Mouse (Mus musculus) stomach, embryonic 15.5 days (tissue): ENCODE results near the gene Piwil4. TPM values are rescaled to one million over a fixed set of nuclear protein-coding genes. Genes with fewer than 3 reads are reported as not detected.
A peak's percentile ranks its signal among the peaks of the same experiment; 100 is the strongest.

Experiments used
- ATAC-seq: fragments of 200-750 bp; cut with Nextera tagmentation; 2 replicates; pipeline ENCODE4 v1.8.0; 2017; ENCODE audit warnings: low read depth, moderate number of reproducible peaks, moderate TSS enrichment; ENCODE audit not compliant: insufficient read depth, low FRiP score
- H3K27ac ChIP-seq: fragments of 300-500 bp; sonication (generic); 2 replicates; pipeline ENCODE4 v1.5.1; 2015; ENCODE audit warnings: mild to moderate bottlenecking, inconsistent platforms
- H3K27me3 ChIP-seq: fragments of 300-500 bp; sonication (generic); replicated peaks from 2 replicates; pipeline ENCODE4 v1.6.1; 2015; ENCODE audit warnings: inconsistent platforms
- H3K36me3 ChIP-seq: fragments of 300-500 bp; sonication (generic); 2 replicates; pipeline ENCODE4 v1.6.1; 2015; ENCODE audit warnings: inconsistent platforms
- H3K4me1 ChIP-seq: fragments of 300-500 bp; sonication (generic); 2 replicates; pipeline ENCODE4 v1.6.1; 2015; ENCODE audit warnings: inconsistent platforms
- H3K4me2 ChIP-seq: fragments of 300-500 bp; sonication (generic); 2 replicates; pipeline ENCODE4 v1.6.1; 2015; ENCODE audit warnings: mild to moderate bottlenecking, inconsistent platforms
- H3K4me3 ChIP-seq: fragments of 300-500 bp; sonication (generic); replicated peaks from 2 replicates; pipeline ENCODE4 v1.5.1; 2015; ENCODE audit warnings: inconsistent platforms
- H3K9ac ChIP-seq: fragments of 300-500 bp; sonication (generic); 2 replicates; pipeline ENCODE4 v1.6.1; 2015; ENCODE audit warnings: inconsistent platforms
- H3K9me3 ChIP-seq: fragments of 300-500 bp; sonication (generic); 2 replicates; pipeline ENCODE4 v1.6.1; 2016; ENCODE audit warnings: inconsistent platforms
- WGBS: fragments of 180-500 bp; shearing (Covaris S2); methylation state at CpG from one replicate; pipeline ENCODE4 v1.1.7; 2015; 5-methylcytosine and 5-hydroxymethylcytosine counted together
- polyA plus RNA-seq: library from polyadenylated mRNA; unstranded; fragments of >200 nt; fragmentation: Nextera tagmentation; extraction: Ambion mirVana; gene quantifications from 2 replicates; pipeline ENCODE4 v1.2.1, GENCODE M21; 2015

Piwil4 gene
- polyA plus RNA-seq, result 0.10 and 0.14 TPM in 2 replicates

DNA sequence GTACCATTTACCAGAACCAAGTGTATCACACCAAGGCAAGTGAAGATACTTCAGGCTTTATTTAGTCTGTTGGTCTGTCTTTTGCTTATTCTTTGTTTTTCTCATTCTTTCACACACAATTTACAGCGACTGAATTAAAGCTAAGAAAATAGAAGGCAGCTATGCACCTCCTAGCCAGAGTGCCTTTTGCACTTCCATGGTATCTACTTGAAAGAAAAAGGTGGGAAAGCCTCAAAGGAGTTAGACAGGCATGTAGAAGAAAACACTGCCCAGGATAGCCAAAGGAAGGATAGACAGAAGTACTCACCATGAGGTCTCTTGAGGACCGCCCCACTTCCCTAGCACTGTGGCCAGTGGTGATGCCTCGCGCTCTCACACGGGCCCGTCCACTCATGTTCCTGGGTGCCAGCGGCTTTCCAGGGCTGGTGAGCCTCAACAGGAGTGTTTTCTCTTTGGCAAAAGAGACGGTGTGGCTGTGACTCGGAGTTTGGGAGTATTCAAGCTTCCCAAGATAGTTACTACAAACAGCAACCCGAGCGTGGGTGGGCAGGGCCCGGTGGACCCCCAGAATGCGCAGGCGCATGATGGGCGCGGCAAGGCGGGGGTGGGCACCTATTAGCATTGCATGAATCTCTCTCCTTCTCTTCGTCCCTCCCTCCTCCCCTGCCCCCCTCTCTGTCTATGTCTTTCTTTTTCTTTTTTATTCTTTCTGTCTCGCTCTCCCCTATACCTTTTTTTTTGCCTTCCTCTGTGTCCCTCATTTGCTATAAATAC is at the start of gene Piwil4:
Piwil4 (minus strand) TSS at position 583 of the 774 bp plus-strand sequence.
- H3K4me3 ChIP-seq, result no peak within 1 kb of the TSS
- no peak within 1 kb of the TSS for H3K9ac ChIP-seq
- H3K36me3 ChIP-seq, result no peaks in the 10 kb centered on the region
- H3K9me3 ChIP-seq, result no peaks in the 10 kb centered on the region
- no peaks in the 10 kb centered on the region for H3K27me3 ChIP-seq
- no peak for ATAC-seq
- no peak within 1 kb of the TSS for H3K27ac ChIP-seq
- no peak within 1 kb of the TSS for H3K4me2 ChIP-seq
- WGBS, result 68% methylated on average over 18 of the region's 19 CpGs
- no peaks in the 10 kb centered on the region for H3K4me1 ChIP-seq

- WGBS, result 86% methylated on average over 6 of the region's 6 CpGs
- Histone ChIP-seq H3K9me3 (no peaks in the 10 kb centered on the region), H3K36me3 (peaks cover 15% of the 10 kb centered on the region), H3K27me3 (no peaks in the 10 kb centered on the region), H3K4me1 (no peaks in the 10 kb centered on the region), H3K9ac (no peak overlapping the region), H3K4me2 (no peak overlapping the region), H3K27ac (no peak overlapping the region), H3K4me3 (no peak overlapping the region)
- no peak for ATAC-seq
These were observed 46.8 kb upstream of the Piwil4 start for GRCm38 (mm10) chr9:14787356-14787755.

GRCm38 (mm10) chr9:14784039-14785002 is 43.8 kb upstream of the Piwil4 start, which contains the start of the genes Mre11a and Ankrd49:
Mre11a (plus strand) TSS chr9:14784654.
Ankrd49 (minus strand) TSS chr9:14784856.
- Histone ChIP-seq H3K9ac (peak within 1 kb of the TSS; percentile 91), H3K4me2 (peak within 1 kb of the TSS; percentile 76), H3K27me3 (no peaks in the 10 kb centered on the region), H3K9me3 (no peaks in the 10 kb centered on the region), H3K4me3 (peak within 1 kb of the TSS; percentile 63), H3K27ac (peak within 1 kb of the TSS; percentile 92), H3K4me1 (no peaks in the 10 kb centered on the region), H3K36me3 (peaks cover 19% of the 10 kb centered on the region)
- WGBS, result under 1% methylated on average over 62 of the region's 62 CpGs
- ATAC-seq, result peak; percentile 99

GRCm38 (mm10) chr9:14778341-14778740 is 37.8 kb upstream of the Piwil4 start:
- WGBS, result 38% methylated on average over 13 of the region's 13 CpGs
- Histone ChIP-seq H3K4me1 (no peaks in the 10 kb centered on the region), H3K36me3 (peaks cover 13% of the 10 kb centered on the region; the same call in 1 of the 2 replicates), H3K4me2 (no peak overlapping the region), H3K27ac (no peak overlapping the region), H3K4me3 (no peak overlapping the region), H3K9ac (no peak overlapping the region), H3K9me3 (no peaks in the 10 kb centered on the region), H3K27me3 (no peaks in the 10 kb centered on the region)
- no peak for ATAC-seq

DNA sequence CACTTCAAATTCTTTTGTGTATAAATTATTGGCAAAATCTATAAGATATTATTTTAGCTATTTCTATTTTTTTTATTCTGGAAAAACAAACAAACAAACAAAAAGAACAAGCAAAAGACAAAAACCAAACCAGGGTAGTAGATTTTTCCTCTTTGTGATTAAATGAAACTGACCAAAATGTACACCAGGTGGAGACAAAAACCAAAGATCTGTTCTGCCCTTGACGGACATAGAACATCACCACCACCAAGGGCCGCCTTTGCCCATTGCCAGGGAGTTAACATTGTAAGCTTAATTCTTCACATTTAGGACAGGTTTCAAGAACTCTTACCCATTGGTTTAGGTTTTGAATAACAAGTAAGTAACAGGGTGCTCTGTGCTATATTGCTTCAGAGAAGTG is 33.3 kb upstream of the Piwil4 start:
- Histone ChIP-seq H3K4me1 (no peaks in the 10 kb centered on the region), H3K9me3 (no peaks in the 10 kb centered on the region), H3K36me3 (no peaks in the 10 kb centered on the region), H3K27ac (no peak overlapping the region), H3K4me2 (no peak overlapping the region), H3K27me3 (0 out of 2 replicates have a peak, but pooled peaks cover 12% of the 10 kb centered on the region), H3K9ac (no peak overlapping the region), H3K4me3 (no peak overlapping the region)
- WGBS, result 47% methylated on average over 2 of the region's 2 CpGs
- no peak for ATAC-seq

DNA sequence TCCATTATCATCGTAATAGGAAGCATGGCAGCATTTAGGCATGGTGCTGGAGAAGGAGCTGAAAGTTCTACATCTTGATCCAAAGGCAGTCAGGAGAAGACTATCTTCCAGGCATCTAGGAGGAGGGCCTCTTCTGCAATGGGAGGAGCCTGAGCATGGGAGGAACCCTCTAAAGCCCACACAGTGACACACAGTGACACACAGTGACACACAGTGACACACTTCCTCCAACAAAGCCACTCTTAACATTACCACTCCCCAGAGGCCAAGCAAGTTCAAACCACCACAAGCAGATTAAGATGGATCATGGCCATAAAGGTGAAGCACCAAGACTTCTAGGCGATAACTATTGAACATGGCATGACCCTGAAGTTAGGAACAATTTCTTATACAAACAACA is 31.5 kb upstream of the Piwil4 start:
- WGBS, result 81% methylated on average over 2 of the region's 2 CpGs

DNA sequence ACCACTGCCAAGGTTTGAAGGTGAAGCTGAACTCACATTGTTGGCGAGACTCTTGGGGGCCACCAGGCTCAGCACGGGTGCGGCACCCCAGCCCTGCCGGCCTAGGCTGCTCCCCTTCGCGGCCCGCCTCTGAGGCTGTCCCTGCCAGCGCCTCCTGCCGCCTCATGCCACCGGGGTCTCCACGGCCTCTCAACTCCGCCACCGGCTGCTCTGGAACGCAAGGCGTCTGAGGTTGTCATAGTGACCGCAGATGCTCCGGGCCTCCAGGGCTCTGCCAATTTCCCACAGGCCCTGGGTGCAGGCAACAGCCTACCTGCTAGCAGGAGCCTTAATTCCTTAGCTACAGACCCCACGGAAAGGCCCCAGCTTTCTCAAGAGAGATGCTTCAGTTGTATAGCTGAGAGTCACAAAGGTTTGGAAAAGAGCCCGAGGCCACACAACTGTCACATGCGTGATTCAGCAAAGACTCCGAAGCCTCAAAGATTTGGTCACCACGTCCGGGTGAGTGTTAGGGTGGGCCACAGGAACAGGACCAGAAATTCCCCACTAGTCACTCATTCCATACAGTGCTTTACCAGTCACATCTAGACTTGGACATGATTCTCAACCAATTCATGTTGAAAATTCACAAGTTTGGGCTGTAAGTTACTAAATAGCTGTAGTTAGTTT is 30.4 kb upstream of the Piwil4 start, which contains the start of gene 1700012B09Rik:
1700012B09Rik (minus strand) TSS at position 228 of the 669 bp plus-strand sequence.
- no peaks in the 10 kb centered on the region for H3K36me3 ChIP-seq
- H3K9me3 ChIP-seq, result no peaks in the 10 kb centered on the region
- no peak for ATAC-seq
- H3K4me3 ChIP-seq, result no peak within 1 kb of the TSS
- 0 out of 2 replicates have a peak, but pooled peaks cover 12% of the 10 kb centered on the region for H3K27me3 ChIP-seq
- peak within 1 kb of the TSS; percentile 33 for H3K4me2 ChIP-seq
- WGBS, result 25% methylated on average over 23 of the region's 23 CpGs
- no peaks in the 10 kb centered on the region for H3K4me1 ChIP-seq
- H3K27ac ChIP-seq, result no peak within 1 kb of the TSS
- H3K9ac ChIP-seq, result no peak within 1 kb of the TSS

More for the DNA sequence above, 31.5 kb upstream of the Piwil4 start:
- Histone ChIP-seq H3K9me3 (no peaks in the 10 kb centered on the region), H3K4me2 (no peak overlapping the region), H3K4me1 (no peaks in the 10 kb centered on the region), H3K36me3 (no peaks in the 10 kb centered on the region), H3K4me3 (no peak overlapping the region), H3K9ac (no peak overlapping the region), H3K27ac (no peak overlapping the region), H3K27me3 (0 out of 2 replicates have a peak, but pooled peaks cover 12% of the 10 kb centered on the region)
- no peak; the same call in 1 of the 2 replicates for ATAC-seq

DNA sequence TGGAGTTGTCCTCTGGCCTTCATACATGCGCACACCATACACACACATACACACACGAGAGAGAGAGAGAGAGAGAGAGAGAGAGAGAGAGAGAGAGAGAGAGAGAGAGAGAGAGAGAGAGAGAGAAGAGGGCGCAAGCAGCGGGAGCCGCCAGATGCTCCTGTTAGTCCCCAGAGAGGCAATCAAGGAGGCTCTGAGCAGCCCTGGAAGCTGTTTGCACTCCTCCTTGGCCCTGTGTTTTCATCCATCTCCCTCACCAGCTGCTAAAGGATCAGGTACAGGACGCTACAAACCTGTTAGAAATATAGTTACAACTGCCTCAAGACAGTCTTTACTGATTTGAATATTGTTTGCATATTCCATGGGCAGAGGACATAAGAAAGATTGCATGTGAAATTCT is 29.3 kb upstream of the Piwil4 start:
- Histone ChIP-seq H3K27me3 (0 out of 2 replicates have a peak, but pooled peaks cover 12% of the 10 kb centered on the region), H3K4me2 (no peak overlapping the region), H3K9ac (no peak overlapping the region), H3K4me3 (no peak overlapping the region), H3K9me3 (no peaks in the 10 kb centered on the region), H3K36me3 (no peaks in the 10 kb centered on the region), H3K4me1 (no peaks in the 10 kb centered on the region), H3K27ac (no peak overlapping the region)
- WGBS, result 56% methylated on average over 6 of the region's 6 CpGs
- no peak for ATAC-seq

DNA sequence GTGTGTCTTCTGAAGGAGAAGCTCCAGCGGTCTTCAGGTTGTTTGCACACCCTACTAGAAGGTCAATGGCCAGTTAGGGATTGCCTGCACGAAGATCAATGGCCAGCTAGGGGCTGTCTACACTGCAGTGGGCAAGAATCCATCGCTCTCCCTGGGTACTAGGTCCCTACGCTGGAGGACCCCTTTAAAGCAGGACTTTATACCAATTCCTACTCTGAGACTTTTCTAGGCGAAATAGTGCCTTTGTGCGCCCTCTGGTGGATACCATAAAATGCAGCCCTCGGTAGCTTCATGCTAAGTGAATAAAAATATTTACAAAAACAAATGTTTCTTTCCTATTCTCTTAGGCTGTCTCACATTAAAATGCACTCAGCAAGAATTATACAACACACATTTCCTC is 24.2 kb upstream of the Piwil4 start:
- H3K9ac ChIP-seq, result no peak overlapping the region
- H3K27me3 ChIP-seq, result no peaks in the 10 kb centered on the region
- WGBS, result 22% methylated on average over 7 of the region's 7 CpGs
- no peaks in the 10 kb centered on the region for H3K9me3 ChIP-seq
- H3K36me3 ChIP-seq, result no peaks in the 10 kb centered on the region
- no peak; the same call in 1 of the 2 replicates for ATAC-seq
- H3K4me1 ChIP-seq, result no peaks in the 10 kb centered on the region
- no peak overlapping the region for H3K4me2 ChIP-seq
- H3K4me3 ChIP-seq, result no peak overlapping the region
- no peak overlapping the region for H3K27ac ChIP-seq

DNA sequence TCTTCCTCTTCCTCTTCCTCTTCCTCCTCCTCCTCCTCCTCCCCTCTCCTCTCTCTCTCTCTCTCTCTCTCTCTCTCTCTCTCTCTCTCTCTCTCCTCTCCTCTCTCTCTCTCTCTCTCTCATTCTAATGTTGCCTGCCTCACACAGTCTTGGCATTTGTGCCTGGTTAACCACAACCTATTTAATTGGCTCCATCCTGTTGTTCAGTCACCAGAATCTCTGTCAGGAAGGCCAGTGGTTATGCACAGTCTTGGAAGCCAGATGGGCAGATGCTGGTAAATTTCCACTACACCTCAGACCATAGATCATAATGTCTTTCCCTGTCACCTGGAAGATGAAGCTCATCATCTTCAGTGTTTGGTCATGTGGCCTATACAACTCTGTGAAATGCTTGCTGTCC is 18.7 kb upstream of the Piwil4 start:
- Histone ChIP-seq H3K27ac (no peak overlapping the region), H3K9ac (no peak overlapping the region), H3K27me3 (no peaks in the 10 kb centered on the region), H3K36me3 (no peaks in the 10 kb centered on the region), H3K4me2 (no peak overlapping the region), H3K4me1 (no peaks in the 10 kb centered on the region), H3K4me3 (no peak overlapping the region), H3K9me3 (no peaks in the 10 kb centered on the region)
- ATAC-seq, result no peak

DNA sequence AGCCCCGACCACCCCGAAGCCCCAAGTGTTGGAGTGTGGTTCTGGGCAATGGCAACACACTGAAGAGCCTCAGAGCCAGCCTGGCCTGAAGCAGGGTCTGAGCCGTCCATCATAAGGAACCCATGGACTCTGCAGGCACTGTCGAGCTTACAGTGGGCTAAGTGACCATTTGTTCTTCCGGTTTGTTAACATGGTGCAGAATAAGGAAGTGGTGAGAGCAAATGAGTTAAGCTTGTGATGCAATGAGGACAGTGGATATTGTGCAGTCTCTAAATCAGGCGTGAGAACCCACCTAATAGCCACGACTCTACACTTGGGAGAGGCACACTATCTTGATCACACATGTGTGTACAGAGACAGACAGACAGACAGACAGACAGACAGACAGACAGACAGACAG is 18.1 kb upstream of the Piwil4 start:
- Histone ChIP-seq H3K27ac (no peak overlapping the region), H3K9ac (no peak overlapping the region), H3K4me1 (no peaks in the 10 kb centered on the region), H3K9me3 (no peaks in the 10 kb centered on the region), H3K4me2 (no peak overlapping the region), H3K36me3 (no peaks in the 10 kb centered on the region), H3K27me3 (no peaks in the 10 kb centered on the region), H3K4me3 (no peak overlapping the region)
- 62% methylated on average over 7 of the region's 7 CpGs for WGBS
- no peak for ATAC-seq
